Mouse (Mus musculus): Measurements from ENCODE around the gene Bola3.

DNA sequence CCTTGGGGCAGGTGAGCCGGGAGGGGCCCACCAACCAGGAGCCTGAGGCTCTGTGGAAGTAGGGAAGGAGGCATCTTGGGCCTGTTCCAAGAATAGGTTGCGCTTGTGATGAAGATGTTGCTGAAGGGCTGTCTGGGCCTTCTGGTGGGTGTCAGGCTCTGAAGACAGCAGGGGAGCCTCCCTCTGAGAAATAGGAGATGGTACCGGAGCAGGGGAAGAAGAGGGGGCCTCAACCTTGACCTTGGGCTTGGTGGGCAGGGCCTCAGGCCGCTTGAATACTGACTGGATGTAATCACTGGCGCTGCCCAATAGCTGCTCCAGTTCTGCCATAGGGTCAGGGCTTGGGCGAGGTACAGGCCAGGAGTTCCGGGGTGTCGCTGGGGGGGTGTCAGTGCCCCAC, 54.5 kb downstream of the Bola3 start:
- no peak for TF ChIP-seq POLR2A (IDR thresholded peaks at IDR 0.05; ENCODE audit: control insufficient read depth, extremely low read depth, insufficient read depth, low read length, poor library complexity)
- TF ChIP-seq CTCF (IDR thresholded peaks at IDR 0.05; ENCODE audit: borderline replicate concordance, control insufficient read depth, extremely low read depth, insufficient read depth, low read length, poor library complexity): no peak

Data from thymus, adult 2 months (tissue).